Mouse (Mus musculus) G1E (cell line): ENCODE results near the gene Tnr. TPM values are rescaled to one million over a fixed set of nuclear protein-coding genes. Genes with fewer than 3 reads are reported as not detected.

Experiments
- ATAC-seq: 2 replicates; pipeline ENCODE4 v1.8.0; 2016; ENCODE audit warnings: mild to moderate bottlenecking; ENCODE audit not compliant: insufficient number of reproducible peaks, poor library complexity, low FRiP score, severe bottlenecking; ENCODE audit errors: extremely low read depth
- DNase-seq: peaks from one replicate; pipeline ENCODE4 v3.0.0; 2012; ENCODE audit warnings: low spot score
- H3K27me3 ChIP-seq: 2 replicates; pipeline ENCODE4 v1.6.1; 2012; ENCODE audit warnings: mild to moderate bottlenecking, low read length, inconsistent platforms; ENCODE audit not compliant: insufficient read depth
- H3K36me3 ChIP-seq: replicated peaks from 2 replicates; pipeline ENCODE3; 2012; ENCODE audit warnings: mild to moderate bottlenecking, inconsistent platforms
- H3K4me1 ChIP-seq: 2 replicates; pipeline ENCODE4 v1.6.1; 2012; ENCODE audit warnings: low read depth, low read length, inconsistent platforms, mixed read lengths; ENCODE audit not compliant: insufficient read depth
- H3K4me3 ChIP-seq: 2 replicates; pipeline ENCODE4 v1.5.1; 2012; ENCODE audit warnings: low read depth, mild to moderate bottlenecking, inconsistent platforms, low read length, moderate library complexity, mixed read lengths
- H3K9me3 ChIP-seq: replicated peaks from 2 replicates; pipeline ENCODE4 v1.6.1; 2012; ENCODE audit warnings: inconsistent platforms
- CTCF ChIP-seq: IDR thresholded peaks from 2 replicates; pipeline ENCODE4 v1.5.1; 2012; ENCODE audit warnings: low read depth, low read length, inconsistent platforms, mixed read lengths
- GATA1 ChIP-seq: IDR thresholded peaks from 2 replicates; pipeline ENCODE4 v1.6.1; 2012; ENCODE audit warnings: borderline replicate concordance, low read length, inconsistent platforms, mixed read lengths
- GATA2 ChIP-seq: IDR thresholded peaks from 2 replicates; pipeline ENCODE4 v1.6.1; 2012; ENCODE audit warnings: low read depth, low read length, inconsistent platforms, borderline replicate concordance
- POLR2AphosphoS5 ChIP-seq: IDR thresholded peaks from 2 replicates; pipeline ENCODE4 v1.6.1; 2012; ENCODE audit warnings: low read depth, low read length, inconsistent platforms; ENCODE audit not compliant: insufficient replicate concordance
- TAL1 ChIP-seq: conservative IDR thresholded peaks from 2 replicates; pipeline ENCODE4 v1.6.1; 2012; ENCODE audit warnings: low read depth, low read length, inconsistent platforms, mixed read lengths
- polyA plus RNA-seq: library from polyadenylated mRNA; stranded (reverse); fragments of >175 nt; gene quantifications from 2 replicates; pipeline ENCODE4 v1.2.3, GENCODE M21; 2012
- total RNA-seq, 2 experiments: library from RNA; stranded (forward) in 1 of 2; stranded (reverse) in 1 of 2; fragments of 200-1000 nt in 1 of 2; fragments of >200 nt in 1 of 2; fragmentation: Nextera tagmentation in 1 of 2; gene quantifications; 2 replicates each; pipeline ENCODE4 v1.2.3; 2014 to 2017

Gene Tnr
- total and polyA plus RNA-seq, 3 experiments, result 0.16 TPM; not detected in 2

- Histone ChIP-seq H3K4me1 (no peaks in the 10 kb centered on the region), H3K9me3 (no peaks in the 10 kb centered on the region), H3K4me3 (no peak overlapping the region), H3K36me3 (no peaks in the 10 kb centered on the region), H3K27me3 (no peaks in the 10 kb centered on the region; the same call in 1 of the 2 replicates)
- no peak for DNase-seq
- TF ChIP-seq POLR2AphosphoS5, result no peak
- TF ChIP-seq TAL1, result no peak
- TF ChIP-seq CTCF, result no peak; the same call in 1 of the 2 replicates
- no peak for TF ChIP-seq GATA2
- TF ChIP-seq GATA1, result no peak
- ATAC-seq, result peak; percentile 54; the same call in 1 of the 2 replicates
Measured at GRCm38 (mm10) chr1:159911006-159911405, 387.4 kb downstream of the Tnr start.

GRCm38 (mm10) chr1:159914726-159915125, 391.2 kb downstream of the Tnr start:
- DNase-seq, result no peak
- no peak for ATAC-seq
- Histone ChIP-seq H3K36me3 (no peaks in the 10 kb centered on the region), H3K9me3 (no peaks in the 10 kb centered on the region), H3K4me3 (no peak overlapping the region), H3K27me3 (no peaks in the 10 kb centered on the region; the same call in 1 of the 2 replicates), H3K4me1 (no peaks in the 10 kb centered on the region)
- no peak for TF ChIP-seq POLR2AphosphoS5
- TF ChIP-seq TAL1, result no peak
- no peak for TF ChIP-seq GATA2
- TF ChIP-seq CTCF, result no peak
- TF ChIP-seq GATA1, result no peak

GRCm38 (mm10) chr1:159920571-159920970, 397.0 kb downstream of the Tnr start:
- TF ChIP-seq GATA2, result no peak
- no peak for TF ChIP-seq TAL1
- TF ChIP-seq CTCF, result no peak
- no peak for TF ChIP-seq POLR2AphosphoS5
- TF ChIP-seq GATA1, result no peak
- no peaks in the 10 kb centered on the region for H3K27me3 ChIP-seq
- no peaks in the 10 kb centered on the region for H3K4me1 ChIP-seq
- H3K9me3 ChIP-seq, result no peaks in the 10 kb centered on the region
- H3K4me3 ChIP-seq, result no peak overlapping the region
- no peak for DNase-seq
- ATAC-seq, result no peak
- no peaks in the 10 kb centered on the region for H3K36me3 ChIP-seq

GRCm38 (mm10) chr1:159923010-159923409, 399.4 kb downstream of the Tnr start:
- Histone ChIP-seq H3K36me3 (no peaks in the 10 kb centered on the region), H3K9me3 (no peaks in the 10 kb centered on the region), H3K4me3 (no peak overlapping the region), H3K27me3 (no peaks in the 10 kb centered on the region), H3K4me1 (no peaks in the 10 kb centered on the region)
- no peak for ATAC-seq
- no peak for TF ChIP-seq GATA2
- TF ChIP-seq POLR2AphosphoS5, result no peak
- TF ChIP-seq TAL1, result no peak
- no peak for TF ChIP-seq GATA1
- no peak for TF ChIP-seq CTCF
- no peak for DNase-seq

- Histone ChIP-seq H3K36me3 (no peaks in the 10 kb centered on the region), H3K9me3 (no peaks in the 10 kb centered on the region), H3K27me3 (no peaks in the 10 kb centered on the region), H3K4me3 (no peak overlapping the region), H3K4me1 (no peaks in the 10 kb centered on the region)
- ATAC-seq (no peak), DNase-seq (no peak)
- no peak for TF ChIP-seq POLR2AphosphoS5
- TF ChIP-seq CTCF, result no peak
- TF ChIP-seq GATA2, result no peak
- no peak for TF ChIP-seq GATA1
- TF ChIP-seq TAL1, result no peak
Measured at GRCm38 (mm10) chr1:159924105-159924504, 400.5 kb downstream of the Tnr start.

GRCm38 (mm10) chr1:159924684-159925083, 401.1 kb downstream of the Tnr start:
- Histone ChIP-seq H3K9me3 (no peaks in the 10 kb centered on the region), H3K27me3 (no peaks in the 10 kb centered on the region), H3K36me3 (no peaks in the 10 kb centered on the region), H3K4me3 (no peak overlapping the region), H3K4me1 (no peaks in the 10 kb centered on the region)
- no peak for DNase-seq
- no peak for ATAC-seq
- no peak for TF ChIP-seq GATA2
- TF ChIP-seq POLR2AphosphoS5, result no peak
- TF ChIP-seq CTCF, result no peak
- no peak for TF ChIP-seq GATA1
- TF ChIP-seq TAL1, result no peak
